Mouse (Mus musculus) neural tube, embryonic 15.5 days (tissue): ENCODE measurements around the gene Krtap4-8. TPM values are rescaled to one million over a fixed set of nuclear protein-coding genes. Genes with fewer than 3 reads are reported as not detected.
"Not testable (repeated sequence)": the region's sequence is repeated elsewhere in the genome, so short reads cannot be mapped to it uniquely, and the experiment has no call there.

Experiments
- ATAC-seq: fragments of 200-750 bp; cut with Nextera tagmentation; 2 replicates; pipeline ENCODE4 v1.8.0; 2017; ENCODE audit warnings: mild to moderate bottlenecking, moderate TSS enrichment, moderate library complexity; ENCODE audit not compliant: low FRiP score
- H3K27ac ChIP-seq: fragments of 300-500 bp; sonication (generic); replicated peaks from 2 replicates; pipeline ENCODE4 v1.5.1; 2015; ENCODE audit warnings: mild to moderate bottlenecking, inconsistent platforms
- H3K27me3 ChIP-seq: fragments of 300-500 bp; sonication (generic); replicated peaks from 2 replicates; pipeline ENCODE4 v1.6.1; 2015; ENCODE audit warnings: inconsistent platforms
- H3K36me3 ChIP-seq: fragments of 300-500 bp; sonication (generic); 2 replicates; pipeline ENCODE4 v1.6.1; 2015; ENCODE audit warnings: inconsistent platforms
- H3K4me1 ChIP-seq: fragments of 300-500 bp; sonication (generic); 2 replicates; pipeline ENCODE4 v1.6.1; 2015; ENCODE audit warnings: inconsistent platforms
- H3K4me2 ChIP-seq: fragments of 300-500 bp; sonication (generic); 2 replicates; pipeline ENCODE4 v1.6.1; 2015; ENCODE audit warnings: inconsistent platforms, mild to moderate bottlenecking, moderate library complexity
- H3K4me3 ChIP-seq: fragments of 300-500 bp; sonication (generic); replicated peaks from 2 replicates; pipeline ENCODE4 v1.5.1; 2015; ENCODE audit warnings: mild to moderate bottlenecking, inconsistent platforms
- H3K9ac ChIP-seq: fragments of 300-500 bp; sonication (generic); replicated peaks from 2 replicates; pipeline ENCODE4 v1.6.1; 2015; ENCODE audit warnings: mild to moderate bottlenecking, inconsistent platforms
- H3K9me3 ChIP-seq: fragments of 300-500 bp; sonication (generic); replicated peaks from 2 replicates; pipeline ENCODE4 v1.6.1; 2016; ENCODE audit warnings: inconsistent platforms
- WGBS: fragments of 180-500 bp; shearing (Covaris S2); methylation state at CpG from one replicate; pipeline ENCODE4 v1.1.7; 2015; ENCODE audit warnings: mixed read lengths; 5-methylcytosine and 5-hydroxymethylcytosine counted together
- polyA plus RNA-seq: library from polyadenylated mRNA; unstranded; fragments of >200 nt; fragmentation: Nextera tagmentation; extraction: Ambion mirVana; gene quantifications from 2 replicates; pipeline ENCODE4 v1.2.1, GENCODE M21; 2015

The Krtap4-8 gene
- not detected in 2 replicates for polyA plus RNA-seq

- no peak within 1 kb of the TSS for H3K27ac ChIP-seq
Observed at GRCm38 (mm10) chr11:99780604-99781003, at the start of gene Krtap4-8. TSS of gene Krtap4-8 (minus strand) at chr11:99780704.

GRCm38 (mm10) chr11:99815566-99815965, 35.1 kb upstream of the Krtap4-8 start, which contains the start of gene Gm11564:
TSS of gene Gm11564 (minus strand) at chr11:99815666.
- not testable (repeated sequence) for H3K27me3 ChIP-seq, H3K4me3 ChIP-seq, H3K9me3 ChIP-seq, H3K9ac ChIP-seq, H3K27ac ChIP-seq, H3K36me3 ChIP-seq, H3K4me1 ChIP-seq, ATAC-seq, H3K4me2 ChIP-seq
- WGBS, result 85% methylated on average over 2 of the region's 2 CpGs

More at GRCm38 (mm10) chr11:99780604-99781003, at the start of gene Krtap4-8:
- H3K4me3 ChIP-seq, result no peak within 1 kb of the TSS
- H3K9ac ChIP-seq, result no peak within 1 kb of the TSS
- no peak for ATAC-seq
- no peaks in the 10 kb centered on the region for H3K4me1 ChIP-seq
- 98% methylated on average over 2 of the region's 2 CpGs for WGBS
- H3K36me3 ChIP-seq, result no peaks in the 10 kb centered on the region
- H3K9me3 ChIP-seq, result no peaks in the 10 kb centered on the region
- H3K27me3 ChIP-seq, result no peaks in the 10 kb centered on the region
- no peak within 1 kb of the TSS for H3K4me2 ChIP-seq

- ATAC-seq, H3K4me2 ChIP-seq, H3K4me3 ChIP-seq, H3K36me3 ChIP-seq, H3K9ac ChIP-seq, H3K4me1 ChIP-seq, H3K9me3 ChIP-seq, H3K27me3 ChIP-seq, H3K27ac ChIP-seq: not testable (repeated sequence)
Observed at GRCm38 (mm10) chr11:99809792-99810191, 29.3 kb upstream of the Krtap4-8 start, which contains the start of gene Krtap4-13. TSS of gene Krtap4-13 (minus strand) at chr11:99809892.

- WGBS, result no CpG with 5 or more reads among the region's 1 CpGs
- H3K36me3 ChIP-seq, H3K4me3 ChIP-seq, H3K27ac ChIP-seq, H3K4me2 ChIP-seq, H3K9me3 ChIP-seq, H3K4me1 ChIP-seq, H3K27me3 ChIP-seq, ATAC-seq, H3K9ac ChIP-seq: not testable (repeated sequence)
Observed at GRCm38 (mm10) chr11:99804346-99804745, 23.8 kb upstream of the Krtap4-8 start, which contains the start of gene Gm11554. TSS of gene Gm11554 (minus strand) at chr11:99804446.

GRCm38 (mm10) chr11:99798832-99799231, 18.3 kb upstream of the Krtap4-8 start, which contains the start of gene Gm11569:
TSS of gene Gm11569 (minus strand) at chr11:99798932.
- not testable (repeated sequence) for H3K36me3 ChIP-seq, H3K27me3 ChIP-seq, H3K9ac ChIP-seq, H3K9me3 ChIP-seq, H3K27ac ChIP-seq, H3K4me2 ChIP-seq, H3K4me3 ChIP-seq, H3K4me1 ChIP-seq, ATAC-seq
- no CpG with 5 or more reads among the region's 1 CpGs for WGBS

- WGBS, result 90% methylated on average over 2 of the region's 2 CpGs
Observed at GRCm38 (mm10) chr11:99793367-99793766, 12.9 kb upstream of the Krtap4-8 start, which contains the start of gene Gm11596. TSS of gene Gm11596 (minus strand) at chr11:99793467.

GRCm38 (mm10) chr11:99784900-99785299, 4.4 kb upstream of the Krtap4-8 start, which contains the start of gene Krtap4-9:
TSS of gene Krtap4-9 (plus strand) at chr11:99785200.
- H3K9me3 ChIP-seq, H3K27ac ChIP-seq, H3K4me2 ChIP-seq, H3K4me3 ChIP-seq, H3K4me1 ChIP-seq, ATAC-seq, H3K9ac ChIP-seq, H3K27me3 ChIP-seq, H3K36me3 ChIP-seq: not testable (repeated sequence)

More at GRCm38 (mm10) chr11:99793367-99793766, 12.9 kb upstream of the Krtap4-8 start, which contains the start of gene Gm11596:
- no peaks in the 10 kb centered on the region for H3K9me3 ChIP-seq
- no peak within 1 kb of the TSS for H3K9ac ChIP-seq
- H3K36me3 ChIP-seq, result no peaks in the 10 kb centered on the region
- no peak within 1 kb of the TSS for H3K4me3 ChIP-seq
- ATAC-seq, result no peak
- H3K27me3 ChIP-seq, result no peaks in the 10 kb centered on the region
- H3K4me1 ChIP-seq, result no peaks in the 10 kb centered on the region
- no peak within 1 kb of the TSS for H3K27ac ChIP-seq
- no peak within 1 kb of the TSS for H3K4me2 ChIP-seq

GRCm38 (mm10) chr11:99778401-99778800, 2.1 kb downstream of the Krtap4-8 start:
- H3K27ac ChIP-seq, result no peak overlapping the region
- 27% methylated on average over 7 of the region's 7 CpGs for WGBS

GRCm38 (mm10) chr11:99772813-99773212, 7.7 kb downstream of the Krtap4-8 start, which contains the start of gene Gm11595:
TSS of gene Gm11595 (minus strand) at chr11:99772913.
- ATAC-seq, H3K27me3 ChIP-seq, H3K4me1 ChIP-seq, H3K9ac ChIP-seq, H3K9me3 ChIP-seq, H3K36me3 ChIP-seq, H3K27ac ChIP-seq, H3K4me2 ChIP-seq, H3K4me3 ChIP-seq: not testable (repeated sequence)

More at GRCm38 (mm10) chr11:99778401-99778800, 2.1 kb downstream of the Krtap4-8 start:
- Histone ChIP-seq H3K4me3 (no peak overlapping the region), H3K27me3 (no peaks in the 10 kb centered on the region), H3K36me3 (no peaks in the 10 kb centered on the region), H3K4me2 (no peak overlapping the region), H3K9ac (no peak overlapping the region), H3K4me1 (no peaks in the 10 kb centered on the region), H3K9me3 (no peaks in the 10 kb centered on the region)
- no peak for ATAC-seq

GRCm38 (mm10) chr11:99768410-99768809, 12.1 kb downstream of the Krtap4-8 start:
- Histone ChIP-seq H3K9me3 (no peaks in the 10 kb centered on the region), H3K4me1 (no peaks in the 10 kb centered on the region), H3K4me3 (no peak overlapping the region), H3K27ac (no peak overlapping the region), H3K27me3 (no peaks in the 10 kb centered on the region), H3K36me3 (no peaks in the 10 kb centered on the region), H3K4me2 (no peak overlapping the region), H3K9ac (no peak overlapping the region)
- 82% methylated on average over 2 of the region's 2 CpGs for WGBS
- ATAC-seq, result no peak

- H3K27ac ChIP-seq, result no peak overlapping the region
- ATAC-seq, result no peak
- no peaks in the 10 kb centered on the region for H3K36me3 ChIP-seq
- no peak overlapping the region for H3K4me3 ChIP-seq
- no peak overlapping the region for H3K4me2 ChIP-seq
- no peak overlapping the region for H3K9ac ChIP-seq
- no peaks in the 10 kb centered on the region for H3K27me3 ChIP-seq
- H3K9me3 ChIP-seq, result no peaks in the 10 kb centered on the region
- WGBS, result 92% methylated on average over 1 of the region's 1 CpGs
- H3K4me1 ChIP-seq, result no peaks in the 10 kb centered on the region
Observed at GRCm38 (mm10) chr11:99758877-99759276, 21.6 kb downstream of the Krtap4-8 start.

GRCm38 (mm10) chr11:99743985-99744384, 36.5 kb downstream of the Krtap4-8 start:
- H3K4me3 ChIP-seq, result no peak overlapping the region
- H3K27ac ChIP-seq, result no peak overlapping the region
- H3K9ac ChIP-seq, result no peak overlapping the region
- H3K9me3 ChIP-seq, result no peaks in the 10 kb centered on the region
- WGBS, result 88% methylated on average over 3 of the region's 3 CpGs
- ATAC-seq, result no peak
- H3K4me2 ChIP-seq, result no peak overlapping the region
- no peaks in the 10 kb centered on the region for H3K36me3 ChIP-seq
- H3K4me1 ChIP-seq, result no peaks in the 10 kb centered on the region
- no peaks in the 10 kb centered on the region for H3K27me3 ChIP-seq
